Mouse (Mus musculus) forebrain, embryonic 14.5 days (tissue): ENCODE results near the gene Ttc38. TPM values are rescaled to one million over a fixed set of nuclear protein-coding genes. Genes with fewer than 3 reads are reported as not detected.

Experiments
- ATAC-seq: fragments of 200-750 bp; cut with Nextera tagmentation; 2 replicates; pipeline ENCODE4 v1.8.0; 2017; ENCODE audit warnings: mild to moderate bottlenecking, moderate library complexity
- DNase-seq: peaks from one replicate; pipeline ENCODE4 v3.0.0-alpha.2; 2015; ENCODE audit warnings: low spot score
- H3K27ac ChIP-seq: fragments of 300-500 bp; sonication (generic); 2 replicates; pipeline ENCODE4 v1.5.1; 2014; ENCODE audit warnings: low read depth, mild to moderate bottlenecking, control low read depth, low read length, moderate library complexity
- H3K27me3 ChIP-seq: fragments of 300-500 bp; sonication (generic); replicated peaks from 2 replicates; pipeline ENCODE4 v1.6.1; 2014; ENCODE audit warnings: low read length, control low read depth, mixed read lengths; ENCODE audit not compliant: control insufficient read depth, insufficient read depth
- H3K36me3 ChIP-seq: fragments of 300-500 bp; sonication (generic); 2 replicates; pipeline ENCODE4 v1.6.1; 2014; ENCODE audit warnings: low read length, control low read depth; ENCODE audit not compliant: control insufficient read depth, insufficient read depth
- H3K4me1 ChIP-seq: fragments of 300-500 bp; sonication (generic); 2 replicates; pipeline ENCODE4 v1.6.1; 2014; ENCODE audit warnings: antibody characterized with exemption, low read length, control low read depth; ENCODE audit not compliant: control insufficient read depth, insufficient read depth
- H3K4me2 ChIP-seq: fragments of 300-500 bp; sonication (generic); 2 replicates; pipeline ENCODE4 v1.6.1; 2014; ENCODE audit warnings: mild to moderate bottlenecking, control low read depth, low read length
- H3K4me3 ChIP-seq: fragments of 300-500 bp; sonication (generic); 2 replicates; pipeline ENCODE4 v1.5.1; 2014; ENCODE audit warnings: low read depth, low read length, control low read depth
- H3K9ac ChIP-seq: fragments of 300-500 bp; sonication (generic); 2 replicates; pipeline ENCODE4 v1.6.1; 2014; ENCODE audit warnings: mild to moderate bottlenecking, low read length, control low read depth, moderate library complexity
- H3K9me3 ChIP-seq: fragments of 300-500 bp; sonication (generic); replicated peaks from 2 replicates; pipeline ENCODE4 v1.6.1; 2016; ENCODE audit warnings: low read length, control low read depth, mixed read lengths; ENCODE audit not compliant: control insufficient read depth
- WGBS: fragments of 180-500 bp; shearing (Covaris S2); extraction: QIAGEN DNeasy Blood & Tissue Kit; methylation state at CpG from one replicate; pipeline ENCODE4 v1.1.7; 2014; 5-methylcytosine and 5-hydroxymethylcytosine counted together
- polyA plus RNA-seq: library from polyadenylated mRNA; unstranded; fragments of >200 nt; fragmentation: Nextera tagmentation; extraction: Ambion mirVana; gene quantifications from 2 replicates; pipeline ENCODE4 v1.2.1, GENCODE M21; 2014

Gene Ttc38
- polyA plus RNA-seq, 1 experiment from 2014 or later = 2.6 TPM

DNA sequence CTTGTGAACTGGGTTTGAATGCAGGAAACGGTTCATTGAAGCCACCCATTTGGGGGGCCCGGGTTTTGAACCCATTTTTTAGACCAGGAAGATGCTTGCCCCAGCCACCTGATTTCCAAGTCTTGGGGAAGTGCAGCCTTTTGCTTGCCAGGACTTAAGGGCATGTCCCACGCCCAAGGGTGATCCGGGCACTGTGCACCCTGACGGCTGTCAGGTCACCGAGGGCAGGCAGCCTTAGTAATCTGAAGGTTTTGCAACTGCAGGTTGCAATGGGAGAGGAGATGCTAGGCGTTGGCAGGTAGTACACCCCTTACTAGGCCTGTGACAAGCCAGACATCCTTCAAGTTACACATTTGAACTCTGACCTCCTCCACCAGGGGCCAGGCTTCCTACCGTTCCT lies 493 bp downstream of the Ttc38 start:
- ATAC-seq (no peak), DNase-seq (no peak)
- no peaks in the 10 kb centered on the region for H3K36me3 ChIP-seq
- H3K4me2 ChIP-seq = peak overlapping the region; percentile 81
- H3K9me3 ChIP-seq = no peaks in the 10 kb centered on the region
- WGBS = 53% methylated on average over 8 of the region's 8 CpGs
- H3K27me3 ChIP-seq = no peaks in the 10 kb centered on the region
- H3K9ac ChIP-seq = peak overlapping the region; percentile 59
- peaks cover 9% of the 10 kb centered on the region for H3K4me1 ChIP-seq
- H3K27ac ChIP-seq = no peak overlapping the region
- peak overlapping the region; percentile 48 for H3K4me3 ChIP-seq

DNA sequence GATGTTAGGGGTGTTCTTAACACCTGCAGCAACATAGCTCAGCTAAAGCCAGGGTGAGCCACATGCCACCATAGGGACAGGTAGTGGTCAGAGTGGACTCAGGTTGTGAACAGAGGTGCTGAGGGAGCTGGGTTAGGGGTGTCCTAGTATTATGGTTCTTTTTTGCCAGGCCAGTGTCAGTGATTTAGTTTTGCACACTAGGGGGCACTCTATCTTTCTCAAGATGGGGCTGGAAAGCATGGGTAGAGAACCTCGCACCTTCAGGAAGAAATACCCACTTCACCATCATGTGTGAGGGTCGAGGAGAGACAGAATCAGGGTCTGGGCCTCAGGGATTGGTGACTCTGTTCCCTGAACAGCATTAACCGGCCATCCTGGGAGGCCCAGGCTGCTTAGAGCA lies 3.2 kb downstream of the Ttc38 start:
- no peaks in the 10 kb centered on the region for H3K27me3 ChIP-seq
- no peak overlapping the region for H3K4me2 ChIP-seq
- no peaks in the 10 kb centered on the region for H3K9me3 ChIP-seq
- H3K36me3 ChIP-seq = no peaks in the 10 kb centered on the region
- no peak overlapping the region for H3K4me3 ChIP-seq
- DNase-seq (no peak), ATAC-seq (no peak)
- H3K27ac ChIP-seq = no peak overlapping the region
- no peak overlapping the region for H3K9ac ChIP-seq
- WGBS = 53% methylated on average over 3 of the region's 3 CpGs
- H3K4me1 ChIP-seq = peaks cover 9% of the 10 kb centered on the region

DNA sequence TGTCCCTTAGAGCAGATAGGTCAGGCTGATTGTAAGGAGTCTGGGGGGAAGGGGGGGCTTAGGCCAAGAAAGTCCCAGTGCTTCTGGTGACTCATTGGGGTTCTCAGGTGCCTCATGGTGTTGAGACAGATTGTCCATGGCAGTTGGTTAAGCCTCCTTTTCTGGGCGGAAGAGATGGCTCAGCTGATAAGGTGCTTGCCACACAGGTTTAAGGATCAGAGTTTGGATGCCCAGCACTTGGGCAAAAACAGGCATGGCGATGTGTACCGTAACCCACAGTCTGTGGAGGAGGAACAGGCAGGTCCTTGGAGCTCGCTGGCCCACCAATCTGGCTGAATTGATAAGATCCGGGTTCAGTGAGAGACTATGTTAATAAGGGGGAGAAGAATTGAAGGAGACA lies 4.8 kb downstream of the Ttc38 start:
- 91% methylated on average over 5 of the region's 5 CpGs for WGBS
- no peak overlapping the region for H3K9ac ChIP-seq
- no peaks in the 10 kb centered on the region for H3K27me3 ChIP-seq
- peaks cover 4% of the 10 kb centered on the region; the same call in 1 of the 2 replicates for H3K4me1 ChIP-seq
- no peaks in the 10 kb centered on the region for H3K9me3 ChIP-seq
- H3K4me3 ChIP-seq = no peak overlapping the region
- DNase-seq (no peak), ATAC-seq (no peak)
- no peak overlapping the region for H3K27ac ChIP-seq
- H3K4me2 ChIP-seq = no peak overlapping the region
- H3K36me3 ChIP-seq = no peaks in the 10 kb centered on the region

GRCm38 (mm10) chr15:85840983-85841382 lies 8.9 kb downstream of the Ttc38 start:
- Histone ChIP-seq H3K9me3 (no peaks in the 10 kb centered on the region), H3K27me3 (no peaks in the 10 kb centered on the region), H3K4me2 (no peak overlapping the region), H3K36me3 (no peaks in the 10 kb centered on the region), H3K9ac (no peak overlapping the region), H3K4me3 (no peak overlapping the region), H3K4me1 (no peaks in the 10 kb centered on the region), H3K27ac (no peak overlapping the region)
- DNase-seq (no peak), ATAC-seq (no peak)
- WGBS = 44% methylated on average over 6 of the region's 6 CpGs

DNA sequence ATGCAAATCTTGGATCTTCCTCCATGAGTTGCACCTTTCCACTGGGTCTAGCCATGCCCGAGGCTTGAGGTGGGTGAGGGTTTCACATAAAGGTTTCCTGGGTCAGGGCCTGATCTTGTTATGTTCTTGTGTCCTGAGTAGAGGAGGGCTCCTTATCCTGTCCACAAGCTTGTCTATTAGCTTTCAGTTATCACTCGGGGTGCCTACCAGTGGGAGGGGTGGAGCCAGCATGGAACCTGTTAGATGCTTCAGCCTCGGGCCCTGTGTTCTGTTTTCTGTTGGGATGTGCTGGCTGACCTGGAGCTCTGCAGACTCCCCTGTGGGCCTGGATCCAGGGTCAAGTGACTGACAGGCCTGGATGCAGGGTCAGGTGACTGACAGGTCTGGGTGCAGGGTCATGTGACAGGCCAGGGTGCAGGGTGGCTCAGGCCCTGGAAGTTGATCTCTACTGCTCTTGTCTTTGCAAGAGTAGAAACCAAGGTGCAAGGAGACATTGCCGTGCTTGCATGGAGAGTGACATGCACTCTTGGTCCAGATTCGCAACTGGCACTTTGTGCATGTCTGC lies 9.8 kb downstream of the Ttc38 start:
- Histone ChIP-seq H3K4me3 (no peak overlapping the region), H3K27me3 (no peaks in the 10 kb centered on the region), H3K9me3 (no peaks in the 10 kb centered on the region), H3K4me1 (no peaks in the 10 kb centered on the region), H3K27ac (no peak overlapping the region), H3K4me2 (no peak overlapping the region), H3K9ac (no peak overlapping the region), H3K36me3 (no peaks in the 10 kb centered on the region)
- DNase-seq (no peak), ATAC-seq (no peak)
- 81% methylated on average over 5 of the region's 5 CpGs for WGBS

DNA sequence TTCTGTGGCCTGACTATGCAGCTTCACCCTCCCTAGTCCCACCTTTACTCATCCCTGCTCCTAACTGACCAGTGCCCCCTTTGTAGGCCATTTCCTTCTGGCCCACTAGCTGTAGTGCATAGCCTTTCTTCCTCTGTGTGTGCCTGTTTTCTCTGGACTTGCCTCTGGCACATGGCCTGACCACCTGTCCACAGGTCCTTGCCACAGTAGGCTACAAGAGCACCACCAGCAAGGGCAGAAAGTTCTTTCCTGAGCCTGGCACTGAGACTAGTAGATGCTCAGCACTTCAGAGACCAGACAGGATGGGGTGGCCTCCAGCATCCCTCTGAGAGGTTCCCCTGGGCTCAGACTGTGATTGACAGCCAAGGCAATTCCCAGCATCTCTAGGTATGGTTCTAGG lies 13.0 kb downstream of the Ttc38 start:
- Histone ChIP-seq H3K36me3 (no peaks in the 10 kb centered on the region), H3K27me3 (no peaks in the 10 kb centered on the region), H3K4me1 (no peaks in the 10 kb centered on the region), H3K9ac (no peak overlapping the region), H3K9me3 (no peaks in the 10 kb centered on the region), H3K4me2 (no peak overlapping the region), H3K27ac (no peak overlapping the region), H3K4me3 (no peak overlapping the region)
- DNase-seq = no peak
- ATAC-seq = no peak

GRCm38 (mm10) chr15:85851656-85852392 lies 19.7 kb downstream of the Ttc38 start:
- no peak overlapping the region for H3K4me2 ChIP-seq
- H3K36me3 ChIP-seq = no peaks in the 10 kb centered on the region
- no peak overlapping the region for H3K9ac ChIP-seq
- no peaks in the 10 kb centered on the region for H3K27me3 ChIP-seq
- no peak for DNase-seq
- H3K27ac ChIP-seq = no peak overlapping the region
- 79% methylated on average over 12 of the region's 12 CpGs for WGBS
- H3K4me3 ChIP-seq = no peak overlapping the region
- H3K9me3 ChIP-seq = no peaks in the 10 kb centered on the region
- ATAC-seq = no peak
- H3K4me1 ChIP-seq = no peaks in the 10 kb centered on the region

DNA sequence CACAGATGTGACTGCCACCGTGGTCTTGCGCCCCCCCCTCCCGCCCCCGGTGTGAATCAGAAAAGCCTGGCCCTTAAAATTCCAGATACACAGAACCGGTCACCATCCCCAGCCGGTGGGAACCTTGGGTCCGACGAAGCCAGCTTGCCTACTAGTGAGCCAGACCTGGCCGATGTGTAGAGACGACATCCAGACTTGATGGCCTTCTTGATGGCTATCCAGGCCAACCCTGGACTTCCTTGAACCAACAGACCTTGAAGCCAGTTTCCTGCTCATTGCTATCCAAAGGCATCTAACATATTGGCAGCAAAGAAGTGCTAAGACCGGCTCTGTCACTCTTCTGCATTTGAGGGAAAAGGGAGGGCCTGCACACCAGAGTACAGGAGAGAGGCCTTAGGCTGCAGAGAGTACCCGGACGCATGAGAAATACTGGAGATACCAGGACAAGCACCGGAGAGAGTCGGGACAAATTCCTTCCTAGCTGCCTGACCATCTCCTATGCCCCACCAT lies 26.9 kb downstream of the Ttc38 start:
- Histone ChIP-seq H3K36me3 (peaks cover 24% of the 10 kb centered on the region), H3K9ac (peak overlapping the region; percentile 79), H3K4me2 (peak overlapping the region; percentile 85), H3K4me3 (peak overlapping the region; percentile 44), H3K27me3 (no peaks in the 10 kb centered on the region), H3K9me3 (no peaks in the 10 kb centered on the region), H3K27ac (peak overlapping the region; percentile 31; the same call in 1 of the 2 replicates), H3K4me1 (peaks cover 13% of the 10 kb centered on the region; the same call in 1 of the 2 replicates)
- 9% methylated on average over 15 of the region's 15 CpGs for WGBS
- 0 out of 2 replicates have a peak, but pooled peaks have one; percentile 4 for ATAC-seq
- no peak for DNase-seq

DNA sequence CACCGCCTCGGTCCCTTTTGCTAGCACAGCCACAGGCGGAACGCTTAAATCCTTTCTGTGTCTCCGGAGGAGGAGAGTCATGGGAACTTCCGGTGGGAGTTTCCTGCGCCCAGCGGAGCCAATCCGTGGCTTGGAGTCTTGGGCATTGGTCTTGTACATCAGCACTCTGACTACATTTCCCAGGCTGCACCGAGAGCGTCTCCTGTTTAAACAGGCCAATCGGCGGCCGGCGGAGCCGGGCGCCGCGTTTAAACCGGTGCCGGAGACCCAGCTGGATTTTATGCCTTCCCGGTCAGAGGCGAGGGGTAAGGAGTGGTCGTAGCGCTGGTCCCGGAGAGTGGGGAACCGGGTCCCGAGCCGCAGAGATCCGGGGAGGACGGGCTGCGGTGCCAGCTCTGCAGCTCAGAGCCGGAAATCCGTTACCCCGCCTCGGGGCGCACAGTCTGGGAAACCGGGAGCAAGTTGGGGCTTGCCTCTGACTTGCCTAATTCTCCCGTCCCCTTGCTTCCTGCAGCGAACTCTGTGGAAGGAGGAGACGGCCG lies 27.5 kb downstream of the Ttc38 start, which contains the start of gene Gtse1:
Gtse1 (plus strand) TSS at position 256 of the 542 bp plus-strand sequence.
- H3K9me3 ChIP-seq = no peaks in the 10 kb centered on the region
- ATAC-seq (peak; percentile 100), DNase-seq (peak; percentile 99)
- H3K27ac ChIP-seq = peak within 1 kb of the TSS; percentile 31; the same call in 1 of the 2 replicates
- H3K9ac ChIP-seq = peak within 1 kb of the TSS; percentile 79
- no peaks in the 10 kb centered on the region for H3K27me3 ChIP-seq
- peaks cover 29% of the 10 kb centered on the region for H3K36me3 ChIP-seq
- peaks cover 13% of the 10 kb centered on the region; the same call in 1 of the 2 replicates for H3K4me1 ChIP-seq
- under 1% methylated on average over 42 of the region's 42 CpGs for WGBS
- H3K4me3 ChIP-seq = peak within 1 kb of the TSS; percentile 44
- H3K4me2 ChIP-seq = peak within 1 kb of the TSS; percentile 85
